Mouse (Mus musculus) lung, postnatal 0 days (tissue): ENCODE measurements around the gene Gzmd. TPM values are rescaled to one million over a fixed set of nuclear protein-coding genes. Genes with fewer than 3 reads are reported as not detected.
"Not testable (repeated sequence)": the region's sequence is repeated elsewhere in the genome, so short reads cannot be mapped to it uniquely, and the experiment has no call there.

ENCODE experiments used
- ATAC-seq: fragments of 200-750 bp; cut with Nextera tagmentation; 2 replicates; pipeline ENCODE4 v1.8.0; 2017; ENCODE audit warnings: moderate library complexity
- DNase-seq: peaks from one replicate; pipeline ENCODE4 v3.0.0-alpha.2; 2016; ENCODE audit warnings: low spot score
- H3K27ac ChIP-seq: fragments of 300-500 bp; sonication (generic); 2 replicates; pipeline ENCODE4 v1.5.1; 2014; ENCODE audit warnings: antibody characterized with exemption, mild to moderate bottlenecking, low read length, mixed read lengths
- H3K27me3 ChIP-seq: fragments of 300-500 bp; sonication (generic); replicated peaks from 2 replicates; pipeline ENCODE4 v1.6.1; 2014; ENCODE audit warnings: low read length, mixed read lengths; ENCODE audit not compliant: insufficient read depth
- H3K36me3 ChIP-seq: fragments of 300-500 bp; sonication (generic); 2 replicates; pipeline ENCODE4 v1.6.1; 2014; ENCODE audit warnings: low read length, mixed read lengths; ENCODE audit not compliant: insufficient read depth
- H3K4me1 ChIP-seq: fragments of 300-500 bp; sonication (generic); 2 replicates; pipeline ENCODE4 v1.6.1; 2014; ENCODE audit warnings: antibody characterized with exemption, low read depth, low read length, mixed read lengths; ENCODE audit not compliant: insufficient read depth
- H3K4me2 ChIP-seq: fragments of 300-500 bp; sonication (generic); replicated peaks from 2 replicates; pipeline ENCODE4 v1.6.1; 2014; ENCODE audit warnings: low read depth, mild to moderate bottlenecking, low read length, moderate library complexity, mixed read lengths
- H3K4me3 ChIP-seq: fragments of 300-500 bp; sonication (generic); 2 replicates; pipeline ENCODE4 v1.5.1; 2014; ENCODE audit warnings: low read depth, low read length
- H3K9ac ChIP-seq: fragments of 300-500 bp; sonication (generic); replicated peaks from 2 replicates; pipeline ENCODE4 v1.6.1; 2014; ENCODE audit warnings: low read depth, mild to moderate bottlenecking
- H3K9me3 ChIP-seq: fragments of 300-500 bp; sonication (generic); 2 replicates; pipeline ENCODE4 v1.6.1; 2016; ENCODE audit warnings: low read length, mixed read lengths
- CTCF ChIP-seq: IDR thresholded peaks from 2 replicates; pipeline ENCODE4 v1.5.1; 2016; ENCODE audit warnings: antibody characterized with exemption, mild to moderate bottlenecking
- EP300 ChIP-seq: IDR thresholded peaks from 2 replicates; pipeline ENCODE4 v1.6.1; 2016; ENCODE audit warnings: antibody characterized with exemption, mild to moderate bottlenecking, control low read depth
- WGBS: fragments of 180-500 bp; shearing (Covaris S2); extraction: QIAGEN DNeasy Blood & Tissue Kit; methylation state at CpG from one replicate; pipeline ENCODE4 v1.1.7; 2014; 5-methylcytosine and 5-hydroxymethylcytosine counted together
- polyA plus RNA-seq: library from polyadenylated mRNA; unstranded; fragments of >200 nt; fragmentation: Nextera tagmentation; extraction: Ambion mirVana; gene quantifications from 2 replicates; pipeline ENCODE4 v1.2.1, GENCODE M21; 2015

The Gzmd gene
- not detected in 2 replicates for polyA plus RNA-seq

DNA sequence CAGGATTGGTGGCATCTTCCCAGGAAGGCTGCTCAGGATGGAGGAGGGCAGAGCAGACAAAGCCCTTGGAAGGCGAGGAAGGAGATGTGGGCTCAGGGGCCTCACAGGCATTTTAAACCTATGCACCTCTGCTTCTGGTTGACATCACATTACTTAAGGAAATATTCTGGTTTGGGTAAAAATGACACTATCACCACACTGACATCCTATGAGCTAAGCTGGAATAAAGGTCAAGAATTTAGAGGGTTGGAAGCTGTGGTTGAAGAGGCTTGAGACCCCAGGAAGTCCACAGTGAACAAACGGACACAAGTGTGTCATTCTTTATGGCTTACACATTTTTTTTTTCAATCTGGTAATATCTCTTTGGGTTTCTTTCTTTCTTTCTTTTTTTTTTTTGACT, at the start of gene Gzmd:
Gene Gzmd, minus strand, starts transcription at position 101 of the 400 bp plus-strand sequence.
- H3K4me3 ChIP-seq, H3K27me3 ChIP-seq, DNase-seq, H3K36me3 ChIP-seq, H3K27ac ChIP-seq, H3K9ac ChIP-seq, H3K4me1 ChIP-seq, ATAC-seq, H3K9me3 ChIP-seq, H3K4me2 ChIP-seq: not testable (repeated sequence)
- 58% methylated on average over 2 of the region's 2 CpGs for WGBS

DNA sequence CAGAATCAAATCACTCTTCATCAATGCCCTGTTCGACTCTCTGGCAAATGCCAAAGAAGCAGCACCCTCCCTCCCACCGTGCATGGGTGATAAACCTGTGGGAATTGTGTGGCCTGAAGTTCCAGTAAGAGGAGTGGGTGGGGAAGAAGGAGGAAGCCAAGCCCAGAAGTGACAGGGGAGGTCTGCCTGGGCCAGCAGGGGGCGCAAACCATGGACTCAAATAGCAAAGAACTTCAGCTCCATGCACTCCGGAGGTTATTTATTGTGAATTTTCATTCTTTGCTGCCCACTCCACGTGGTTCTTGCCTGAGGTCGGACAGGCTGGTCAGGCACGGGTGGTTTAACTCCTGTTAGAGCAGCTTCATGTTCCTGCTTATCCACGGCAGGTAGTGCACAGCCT, 45.2 kb upstream of the Gzmd start:
- ATAC-seq, H3K9ac ChIP-seq, H3K4me1 ChIP-seq, H3K27ac ChIP-seq, H3K4me2 ChIP-seq, H3K9me3 ChIP-seq, H3K36me3 ChIP-seq, H3K4me3 ChIP-seq, H3K27me3 ChIP-seq: not testable (repeated sequence)
- TF ChIP-seq CTCF, result peak; percentile 71
- WGBS, result 15% methylated on average over 8 of the region's 8 CpGs
- DNase-seq, result peak; percentile 42

DNA sequence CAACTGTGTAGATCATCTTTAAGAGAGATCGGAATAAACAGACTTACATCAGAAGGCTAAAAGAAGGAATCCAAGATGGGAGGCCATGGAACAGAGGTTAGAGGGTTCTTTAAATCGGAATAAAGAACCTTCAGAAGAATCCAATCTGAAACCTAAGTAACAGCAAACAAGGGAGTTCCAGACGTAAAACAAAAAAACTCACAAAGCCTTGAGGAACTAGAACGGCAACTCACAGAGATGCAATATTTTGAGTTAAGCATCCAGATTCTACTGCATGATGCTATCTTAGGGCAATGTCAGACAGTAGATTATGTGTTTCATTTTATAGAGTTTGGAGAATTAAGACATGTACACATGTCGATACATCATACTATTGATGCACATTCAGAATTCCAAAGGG, 42.1 kb upstream of the Gzmd start, which contains the start of gene Gzmn:
Gene Gzmn, minus strand, starts transcription at position 101 of the 400 bp plus-strand sequence.
- WGBS, result 84% methylated on average over 5 of the region's 5 CpGs
- Histone ChIP-seq H3K9me3 (no peaks in the 10 kb centered on the region), H3K4me3 (no peak within 1 kb of the TSS), H3K4me1 (no peaks in the 10 kb centered on the region), H3K27me3 (no peaks in the 10 kb centered on the region), H3K27ac (no peak within 1 kb of the TSS), H3K9ac (no peak within 1 kb of the TSS), H3K4me2 (no peak within 1 kb of the TSS), H3K36me3 (no peaks in the 10 kb centered on the region)
- ATAC-seq (no peak), DNase-seq (no peak)
- TF ChIP-seq CTCF, result no peak
- TF ChIP-seq EP300, result no peak

DNA sequence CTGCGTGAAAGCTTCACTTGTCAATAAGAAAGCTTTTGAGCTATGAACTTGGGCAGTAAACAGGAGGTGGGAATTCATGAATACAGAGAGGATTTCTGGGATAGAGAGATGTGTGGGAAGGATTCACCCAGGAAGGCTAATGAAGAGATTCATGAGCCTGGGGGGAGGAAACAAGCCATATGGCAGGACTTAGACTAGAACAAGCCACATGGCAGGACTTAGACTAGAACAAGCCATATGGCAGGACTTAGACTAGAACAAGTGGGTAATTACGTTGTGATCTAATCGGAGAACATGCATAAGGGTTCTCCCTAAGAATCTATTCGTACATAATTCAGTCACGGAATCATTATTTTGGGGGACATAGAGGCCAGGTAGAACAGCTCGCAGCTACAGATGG, 41.0 kb upstream of the Gzmd start:
- no peak for ATAC-seq
- Histone ChIP-seq H3K9me3 (no peaks in the 10 kb centered on the region), H3K27ac (no peak overlapping the region), H3K36me3 (no peaks in the 10 kb centered on the region), H3K4me2 (no peak overlapping the region), H3K4me3 (no peak overlapping the region), H3K9ac (no peak overlapping the region), H3K4me1 (no peaks in the 10 kb centered on the region), H3K27me3 (no peaks in the 10 kb centered on the region)
- WGBS, result 96% methylated on average over 6 of the region's 6 CpGs
- TF ChIP-seq CTCF (no peak), EP300 (no peak)
- DNase-seq, result no peak

DNA sequence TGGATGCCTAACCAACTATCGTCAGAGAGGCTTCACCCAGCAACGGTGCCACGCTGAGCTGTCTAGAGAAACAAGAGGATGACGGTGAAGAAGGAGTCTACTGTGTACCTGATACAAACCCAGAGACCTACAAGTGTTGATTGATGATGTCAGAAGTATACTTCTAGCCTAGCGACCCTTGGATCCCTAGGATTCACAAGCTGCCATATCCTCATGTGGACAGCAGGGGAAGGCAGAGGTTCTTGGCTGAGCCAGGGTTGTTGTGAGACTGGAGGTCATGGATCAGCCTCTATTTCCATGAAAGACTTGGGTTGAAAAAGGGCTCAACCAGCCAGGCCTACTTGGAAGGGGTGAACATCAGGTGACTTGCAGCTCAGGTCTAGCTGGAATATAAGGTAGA, 40.3 kb upstream of the Gzmd start:
- H3K4me3 ChIP-seq, result no peak overlapping the region
- no peaks in the 10 kb centered on the region for H3K27me3 ChIP-seq
- no peaks in the 10 kb centered on the region for H3K9me3 ChIP-seq
- H3K4me2 ChIP-seq, result no peak overlapping the region
- no peak for ATAC-seq
- TF ChIP-seq CTCF (no peak), EP300 (no peak)
- no peaks in the 10 kb centered on the region for H3K4me1 ChIP-seq
- DNase-seq, result no peak
- WGBS, result 83% methylated on average over 5 of the region's 5 CpGs
- no peaks in the 10 kb centered on the region for H3K36me3 ChIP-seq
- no peak overlapping the region for H3K9ac ChIP-seq
- no peak overlapping the region for H3K27ac ChIP-seq

DNA sequence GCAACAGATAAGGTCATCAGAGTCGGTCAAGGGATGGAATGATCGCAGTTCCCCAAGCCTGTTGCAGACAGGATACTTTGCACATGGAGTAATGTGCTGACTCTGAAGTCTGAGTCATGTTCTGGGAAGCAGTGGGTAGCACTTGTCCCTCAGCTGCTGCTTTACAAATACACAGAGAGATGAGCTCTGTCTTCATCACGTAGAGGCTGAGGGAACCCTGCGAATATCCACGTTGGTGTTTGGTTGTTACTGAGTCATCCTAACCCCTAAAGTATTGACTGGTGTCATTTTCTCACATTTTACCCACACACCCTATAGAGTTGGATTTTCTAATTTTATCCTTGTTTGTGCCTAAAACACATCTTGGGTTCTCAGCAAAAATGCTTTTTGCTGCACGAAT, 35.6 kb upstream of the Gzmd start:
- Histone ChIP-seq H3K4me2 (no peak overlapping the region), H3K9me3 (no peaks in the 10 kb centered on the region), H3K4me3 (no peak overlapping the region), H3K9ac (no peak overlapping the region), H3K27me3 (no peaks in the 10 kb centered on the region), H3K27ac (no peak overlapping the region), H3K36me3 (no peaks in the 10 kb centered on the region), H3K4me1 (no peaks in the 10 kb centered on the region)
- WGBS, result 69% methylated on average over 6 of the region's 6 CpGs
- ATAC-seq, result no peak
- TF ChIP-seq EP300 (no peak), CTCF (no peak)
- DNase-seq, result no peak

DNA sequence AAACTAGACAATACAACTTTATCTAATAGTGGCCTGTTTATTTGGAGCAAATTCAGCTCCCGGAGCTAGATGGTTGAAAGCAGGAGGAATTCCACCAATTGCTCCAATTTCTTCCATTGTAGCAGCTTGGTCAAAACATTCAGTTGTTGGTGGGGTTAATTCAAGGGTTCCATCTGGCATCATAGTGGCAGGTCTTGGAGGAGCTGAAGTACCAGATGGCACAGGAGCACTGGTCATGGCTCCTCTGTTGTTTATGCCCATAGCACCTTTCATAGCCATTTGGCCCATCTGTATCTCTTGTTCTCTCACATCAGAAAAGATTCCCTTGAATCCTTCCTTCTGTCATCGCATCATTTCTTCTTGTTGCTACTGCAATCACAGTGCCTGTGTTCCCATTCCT, 29.7 kb upstream of the Gzmd start:
- Histone ChIP-seq H3K27me3 (no peaks in the 10 kb centered on the region), H3K9me3 (no peaks in the 10 kb centered on the region), H3K27ac (no peak overlapping the region), H3K36me3 (no peaks in the 10 kb centered on the region), H3K4me3 (no peak overlapping the region), H3K9ac (no peak overlapping the region), H3K4me2 (no peak overlapping the region), H3K4me1 (no peaks in the 10 kb centered on the region)
- ATAC-seq (no peak), DNase-seq (no peak)
- 87% methylated on average over 2 of the region's 2 CpGs for WGBS
- TF ChIP-seq CTCF (no peak), EP300 (no peak)

DNA sequence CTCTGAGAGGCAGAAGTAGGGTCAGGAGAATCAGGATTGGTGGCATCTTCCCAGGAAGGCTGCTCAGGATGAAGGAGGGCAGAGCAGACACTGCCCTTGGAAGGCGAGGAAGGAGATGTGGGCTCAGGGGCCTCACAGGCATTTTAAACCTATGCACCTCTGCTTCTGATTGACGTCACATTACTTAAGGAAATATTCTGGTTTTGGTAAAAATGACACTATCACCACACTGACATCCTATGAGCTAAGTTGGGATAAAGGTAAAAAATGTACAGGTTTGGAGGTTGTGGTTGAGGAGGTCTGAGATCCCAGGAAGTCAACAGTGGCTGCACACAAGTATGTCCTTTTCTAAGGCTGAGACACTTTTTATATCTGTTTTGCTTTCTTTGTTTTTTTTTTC, 27.1 kb upstream of the Gzmd start, which contains the start of gene Gzmg:
Gene Gzmg, minus strand, starts transcription at position 101 of the 400 bp plus-strand sequence.
- 77% methylated on average over 2 of the region's 2 CpGs for WGBS
- not testable (repeated sequence) for H3K4me1 ChIP-seq, H3K27me3 ChIP-seq, H3K9me3 ChIP-seq, H3K4me2 ChIP-seq, H3K9ac ChIP-seq, H3K27ac ChIP-seq, H3K36me3 ChIP-seq, ATAC-seq, DNase-seq, H3K4me3 ChIP-seq
